Mouse (Mus musculus): Measurements from ENCODE around the gene Pagr1b.

GRCm38 (mm10) chr7:126986319-126986718 lies 30.0 kb downstream of the Pagr1b start:
- TF ChIP-seq RCOR1 (IDR thresholded peaks at IDR 0.05; ENCODE audit: low read depth, low read length) (no peak), USF1 (IDR thresholded peaks at IDR 0.05; ENCODE audit: low read depth, low read length) (no peak), CHD2 (IDR thresholded peaks at IDR 0.05; ENCODE audit: low read length) (no peak), EP300 (IDR thresholded peaks at IDR 0.05; ENCODE audit: low read depth in 1 of 2, low read length in 2 of 2) (no peak), JUND (IDR thresholded peaks at IDR 0.05; ENCODE audit: low read depth, low read length) (no peak), TAL1 (IDR thresholded peaks at IDR 0.05; ENCODE audit: low read length) (no peak), POLR2A (IDR thresholded peaks at IDR 0.05; ENCODE audit: control insufficient read depth in 1 of 2, insufficient read depth in 1 of 2, low read depth in 1 of 2, low read length in 2 of 2, poor library complexity in 1 of 2) (no peak), CTCF (IDR thresholded peaks at IDR 0.05 in 2 of 3, conservative IDR thresholded peaks at IDR 0.05 in 1 of 3; ENCODE audit: control insufficient read depth in 1 of 3, insufficient read depth in 1 of 3, low read depth in 2 of 3, low read length in 3 of 3, poor library complexity in 1 of 3, severe bottlenecking in 1 of 3) (no peak), SIN3A (IDR thresholded peaks at IDR 0.05; ENCODE audit: low read length) (no peak), MAZ (IDR thresholded peaks at IDR 0.05; ENCODE audit: low read depth, low read length) (no peak), MEF2A (IDR thresholded peaks at IDR 0.05; ENCODE audit: extremely low read depth, insufficient replicate concordance, low read depth, low read length, poor library complexity, severe bottlenecking) (no peak), KAT2A (conservative IDR thresholded peaks at IDR 0.05; ENCODE audit: low read depth, low read length) (no peak), NELFE (IDR thresholded peaks at IDR 0.05; ENCODE audit: low read depth, low read length) (no peak), NRF1 (IDR thresholded peaks at IDR 0.05; ENCODE audit: insufficient read depth, low read depth, low read length, poor library complexity, severe bottlenecking) (no peak)
